Mouse (Mus musculus) neural tube, embryonic 10.5 days (tissue): ENCODE results near the gene Olfr1359.

Source experiments
- DNase-seq: peaks from one replicate; pipeline ENCODE4 v3.0.0-alpha.2; 2017; ENCODE audit warnings: low spot score; ENCODE audit errors: extremely low spot score

Gene Olfr1359

DNA sequence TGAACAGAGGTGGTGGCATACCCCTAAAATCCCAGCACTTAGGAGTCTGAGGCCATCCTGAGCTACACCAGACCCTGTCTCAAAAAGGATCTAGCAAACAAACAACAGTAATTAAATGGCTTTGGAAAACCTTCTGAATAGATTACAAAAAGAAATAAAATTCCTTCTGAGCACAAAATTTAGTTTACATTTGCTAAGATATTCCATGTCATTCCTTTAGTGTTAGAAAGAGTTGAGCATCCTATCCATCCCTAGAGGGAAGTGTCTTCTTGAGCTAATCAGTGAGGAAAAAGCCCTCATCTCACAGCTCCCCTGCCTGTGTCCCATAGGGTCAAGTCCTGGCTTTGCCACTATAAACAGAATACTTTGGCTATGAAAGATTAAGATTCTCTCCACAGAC is at the start of gene Olfr1359:
Olfr1359 (plus strand) TSS at position 301 of the 400 bp plus-strand sequence.
- no peak for DNase-seq

GRCm38 (mm10) chr13:21663286-21663685 is 34.6 kb upstream of the Olfr1359 start, which contains the start of gene Olfr1361:
TSS of gene Olfr1361 (minus strand) at chr13:21663386.
- DNase-seq: no peak

- no peak for DNase-seq
Measured at GRCm38 (mm10) chr13:21677305-21677704, 20.6 kb upstream of the Olfr1359 start, which contains the start of gene Olfr1360. TSS of gene Olfr1360 (minus strand) at chr13:21677405.

DNA sequence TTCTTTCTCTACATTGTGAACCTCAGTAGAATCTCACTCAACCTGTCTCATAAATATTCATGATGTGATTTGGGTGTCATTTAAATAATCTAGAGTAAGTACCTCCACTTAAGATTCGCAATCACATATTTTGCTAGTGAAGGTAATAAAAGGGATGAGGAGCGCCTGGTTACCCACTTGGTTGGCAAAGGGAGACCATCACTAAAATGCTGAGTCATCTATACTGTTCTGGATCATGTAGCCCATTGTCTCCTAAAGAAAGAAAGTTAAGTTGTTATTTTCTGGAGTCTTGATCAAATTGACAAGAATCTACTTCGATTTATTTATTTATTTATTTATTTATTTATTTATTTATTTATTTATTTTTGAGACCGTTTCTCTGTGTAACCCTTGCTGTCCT is 8.8 kb downstream of the Olfr1359 start:
- no peak for DNase-seq

- DNase-seq: peak; percentile 87
Measured at GRCm38 (mm10) chr13:21710031-21710711, 12.3 kb downstream of the Olfr1359 start.

- peak; percentile 75 for DNase-seq
Measured at GRCm38 (mm10) chr13:21710821-21711525, 13.1 kb downstream of the Olfr1359 start.

DNA sequence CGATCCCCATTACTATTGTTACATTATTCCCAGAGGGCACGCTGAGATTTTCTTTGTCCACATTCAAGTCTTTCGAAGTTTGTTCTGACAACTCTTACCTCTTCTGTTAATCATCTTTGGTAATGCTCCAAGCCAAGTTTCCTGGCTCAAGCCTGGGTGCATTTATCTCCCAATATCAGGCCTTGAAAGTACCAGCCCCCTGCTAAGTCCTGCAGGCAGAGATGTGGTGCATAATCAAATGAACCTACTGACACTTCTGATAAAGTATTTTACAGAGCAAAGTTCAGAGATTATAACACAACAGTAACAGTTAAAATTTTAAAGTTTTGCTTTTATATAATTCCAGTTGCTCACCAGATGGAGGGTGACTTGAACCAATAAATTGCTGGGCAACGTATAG is 13.8 kb downstream of the Olfr1359 start:
- DNase-seq: no peak

DNA sequence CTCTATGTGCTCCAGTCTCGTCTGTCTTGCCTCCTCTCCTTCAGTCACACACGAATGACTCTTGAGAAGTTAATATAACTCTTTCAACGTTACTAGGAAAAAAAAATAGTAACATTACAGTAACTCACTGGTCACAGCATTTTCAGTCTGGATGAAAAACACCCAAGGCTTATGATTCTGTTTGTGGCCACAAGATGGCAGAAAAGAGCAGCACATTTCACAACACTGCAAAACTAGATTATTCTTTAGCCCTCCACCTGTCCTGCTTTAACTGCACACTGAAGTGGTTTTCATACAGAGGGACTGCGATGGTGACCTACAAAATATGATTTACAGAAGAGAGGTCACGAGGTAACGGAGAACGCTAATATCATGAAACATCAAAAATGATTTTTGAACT is 16.8 kb downstream of the Olfr1359 start:
- DNase-seq: peak; percentile 52

DNA sequence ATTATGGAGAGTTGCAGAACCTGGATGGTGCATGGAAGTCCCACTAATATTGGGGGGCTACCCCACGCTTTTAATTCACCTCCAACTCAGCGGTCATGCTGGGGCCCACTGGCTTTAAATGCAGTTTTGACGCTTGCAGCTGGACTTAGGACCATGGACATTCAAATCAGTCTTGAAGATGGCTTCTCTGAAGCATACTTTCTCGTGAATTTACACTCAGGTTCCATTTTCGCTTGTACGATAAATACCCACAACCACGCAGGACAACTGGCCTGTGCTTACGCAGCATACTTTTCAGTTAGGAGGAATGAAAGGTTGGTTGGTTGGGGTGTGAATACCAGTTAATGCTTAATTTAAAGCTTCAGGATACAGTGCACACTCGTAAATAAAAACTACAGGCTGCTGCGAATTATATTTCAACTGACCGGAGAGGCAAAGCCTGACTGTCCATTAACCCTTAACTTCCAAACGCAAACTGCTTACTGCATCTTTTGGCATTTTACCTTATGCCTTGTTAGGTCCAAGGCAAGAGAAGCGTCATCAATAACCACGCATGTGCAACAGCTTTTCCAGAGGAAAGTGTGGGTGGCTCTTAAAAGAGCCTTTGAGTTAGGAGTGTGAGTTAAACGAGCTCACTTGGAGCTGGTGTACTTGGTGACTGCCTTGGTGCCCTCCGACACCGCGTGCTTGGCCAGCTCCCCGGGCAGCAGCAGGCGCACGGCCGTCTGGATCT is 17.4 kb downstream of the Olfr1359 start:
- peak; percentile 53 for DNase-seq

DNA sequence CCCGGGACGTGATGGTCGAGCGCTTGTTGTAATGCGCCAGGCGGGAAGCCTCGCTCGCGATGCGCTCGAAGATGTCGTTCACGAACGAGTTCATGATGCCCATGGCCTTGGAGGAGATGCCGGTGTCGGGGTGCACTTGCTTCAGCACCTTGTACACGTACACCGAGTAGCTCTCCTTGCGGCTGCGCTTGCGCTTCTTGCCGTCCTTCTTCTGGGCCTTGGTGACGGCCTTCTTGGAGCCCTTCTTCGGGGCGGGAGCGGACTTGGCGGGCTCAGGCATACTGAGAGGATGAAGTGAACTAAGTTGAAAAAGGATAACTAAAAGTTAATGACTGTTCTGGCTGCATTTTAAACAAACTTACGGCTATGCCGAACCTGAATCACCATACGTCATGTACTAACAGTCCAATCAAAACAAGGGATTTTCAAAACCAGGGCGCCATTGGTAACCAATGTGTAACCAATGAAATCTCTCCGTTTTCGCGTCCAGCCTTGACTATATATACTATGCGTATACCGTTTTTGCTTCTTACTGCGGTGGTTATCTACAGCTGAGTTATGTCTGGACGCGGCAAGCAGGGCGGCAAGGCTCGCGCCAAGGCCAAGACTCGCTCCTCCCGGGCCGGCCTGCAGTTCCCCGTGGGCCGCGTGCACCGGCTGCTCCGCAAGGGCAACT is 18.1 kb downstream of the Olfr1359 start, which contains the start of the genes Hist1h2bl and Hist1h2ai:
Hist1h2bl (minus strand) TSS at position 280 of the 676 bp plus-strand sequence.
Hist1h2ai (plus strand) TSS at position 559 of the 676 bp plus-strand sequence.
- DNase-seq: peak; percentile 76

DNA sequence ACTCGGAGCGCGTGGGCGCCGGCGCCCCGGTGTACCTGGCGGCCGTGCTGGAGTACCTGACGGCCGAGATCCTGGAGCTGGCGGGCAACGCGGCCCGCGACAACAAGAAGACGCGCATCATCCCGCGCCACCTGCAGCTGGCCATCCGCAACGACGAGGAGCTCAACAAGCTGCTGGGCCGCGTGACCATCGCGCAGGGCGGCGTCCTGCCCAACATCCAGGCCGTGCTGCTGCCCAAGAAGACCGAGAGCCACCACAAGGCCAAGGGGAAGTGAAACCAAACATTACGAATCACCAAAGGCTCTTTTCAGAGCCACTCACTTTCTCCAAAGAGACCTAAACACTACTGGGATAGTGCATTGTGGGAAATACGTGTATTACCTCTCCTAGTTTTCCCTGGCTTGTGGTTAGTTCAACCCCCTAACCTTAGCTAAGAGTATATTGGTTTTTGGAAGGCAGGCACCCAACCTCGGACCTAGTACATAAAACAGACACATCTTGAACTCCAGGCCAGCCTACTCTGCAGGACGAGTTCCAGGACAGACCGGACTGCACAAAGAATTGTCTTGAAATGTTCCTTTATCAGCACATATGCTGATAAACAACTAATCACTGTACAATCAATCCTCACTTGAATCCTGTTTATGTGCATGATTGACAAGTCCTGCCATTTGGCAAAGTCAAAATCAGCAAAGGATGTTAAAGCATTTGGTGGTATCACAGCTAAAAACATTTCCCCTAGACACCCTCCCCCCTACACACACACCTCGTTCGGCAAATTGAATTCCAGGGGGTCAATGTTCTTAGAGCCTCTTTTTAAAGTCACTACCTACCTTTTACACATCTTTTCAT is 18.9 kb downstream of the Olfr1359 start:
- peak; percentile 63 for DNase-seq

DNA sequence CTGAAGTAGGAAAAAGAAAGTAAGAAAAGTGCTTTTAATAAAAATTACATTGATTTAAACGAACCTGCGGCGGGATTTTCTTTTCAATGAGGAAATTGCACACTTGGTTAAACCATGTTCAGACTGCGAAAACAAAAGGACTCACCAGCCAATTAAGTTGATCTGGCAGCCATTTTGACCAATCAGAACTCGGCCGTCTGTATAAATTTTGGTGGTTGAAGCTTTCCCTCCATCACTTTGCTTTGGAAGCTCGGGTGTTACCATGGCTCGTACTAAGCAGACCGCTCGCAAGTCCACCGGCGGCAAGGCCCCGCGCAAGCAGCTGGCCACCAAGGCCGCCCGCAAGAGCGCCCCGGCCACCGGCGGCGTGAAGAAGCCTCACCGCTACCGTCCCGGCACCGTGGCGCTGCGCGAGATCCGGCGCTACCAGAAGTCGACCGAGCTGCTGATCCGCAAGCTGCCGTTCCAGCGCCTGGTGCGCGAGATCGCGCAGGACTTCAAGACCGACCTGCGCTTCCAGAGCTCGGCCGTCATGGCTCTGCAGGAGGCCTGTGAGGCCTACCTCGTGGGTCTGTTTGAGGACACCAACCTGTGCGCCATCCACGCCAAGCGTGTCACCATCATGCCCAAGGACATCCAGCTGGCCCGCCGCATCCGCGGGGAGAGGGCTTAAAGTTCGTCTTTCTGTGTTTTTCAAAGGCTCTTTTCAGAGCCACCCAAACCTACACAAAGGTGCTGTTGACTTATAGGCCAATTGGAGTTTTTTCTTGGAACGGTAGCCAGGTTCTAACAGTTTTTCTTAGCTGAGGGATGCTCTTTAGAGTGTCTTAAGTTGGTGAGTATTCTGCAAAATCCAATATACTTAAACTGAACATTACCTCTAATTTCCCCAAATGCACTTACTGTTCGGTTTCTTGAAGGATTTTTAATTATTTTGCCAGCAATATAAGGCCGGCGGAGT is 19.8 kb downstream of the Olfr1359 start, which contains the start of gene Hist1h3h:
Hist1h3h (plus strand) TSS at position 263 of the 961 bp plus-strand sequence.
- DNase-seq: peak; percentile 85

DNA sequence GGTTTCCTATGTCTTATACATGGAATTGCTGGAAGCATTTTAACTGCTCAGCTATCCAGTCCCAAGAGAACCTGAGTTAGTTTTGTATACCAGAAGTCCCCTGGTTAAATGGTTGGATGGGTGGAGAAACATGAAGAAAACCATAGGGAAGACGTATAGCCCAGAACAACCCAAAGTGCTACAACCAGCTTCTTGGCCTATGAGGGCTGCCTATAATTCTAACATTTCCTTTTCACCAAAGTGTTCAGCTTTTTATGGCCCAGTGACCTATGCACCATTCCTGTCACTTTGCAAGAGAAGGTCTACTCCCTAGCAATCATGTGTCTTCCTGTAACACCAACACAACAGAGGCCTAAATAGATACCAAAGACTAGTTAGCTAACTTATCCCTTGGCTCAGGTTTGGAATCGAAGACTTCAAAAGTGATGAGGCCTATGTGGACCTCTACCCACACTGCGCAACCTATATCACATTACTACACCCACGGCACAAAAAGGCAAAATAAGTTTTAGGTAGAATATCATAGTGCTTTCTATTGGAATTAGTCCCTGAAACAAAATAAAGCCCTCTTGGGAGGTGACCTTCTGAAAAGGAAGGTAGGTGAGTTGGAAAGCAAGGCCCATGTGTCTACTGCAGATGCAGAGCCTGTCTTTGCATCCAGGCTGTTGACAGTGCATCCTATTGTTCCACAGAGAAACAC is 20.6 kb downstream of the Olfr1359 start:
- DNase-seq: peak; percentile 45

DNA sequence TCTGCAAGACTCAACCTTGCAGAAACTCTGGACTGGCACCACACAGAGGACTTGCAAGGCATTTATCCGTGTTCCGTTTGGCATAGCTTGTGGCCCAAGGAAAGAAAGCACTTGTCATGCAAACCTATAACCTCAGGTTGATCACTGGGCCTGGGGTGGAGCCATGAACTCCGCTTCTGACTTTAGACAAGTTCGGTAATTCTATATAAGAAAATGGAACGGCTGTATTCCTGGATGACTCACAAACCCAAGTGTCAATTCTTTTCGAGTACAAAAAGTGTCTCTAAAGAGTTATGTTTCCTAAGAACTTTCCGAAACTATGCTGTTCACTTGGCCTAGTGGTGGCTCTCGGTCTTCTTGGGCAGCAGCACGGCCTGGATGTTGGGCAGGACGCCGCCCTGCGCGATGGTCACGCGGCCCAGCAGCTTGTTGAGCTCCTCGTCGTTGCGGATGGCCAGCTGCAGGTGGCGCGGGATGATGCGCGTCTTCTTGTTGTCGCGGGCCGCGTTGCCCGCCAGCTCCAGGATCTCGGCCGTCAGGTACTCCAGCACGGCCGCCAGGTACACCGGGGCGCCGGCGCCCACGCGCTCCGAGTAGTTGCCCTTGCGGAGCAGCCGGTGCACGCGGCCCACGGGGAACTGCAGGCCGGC is 23.3 kb downstream of the Olfr1359 start:
- peak; percentile 37 for DNase-seq

DNA sequence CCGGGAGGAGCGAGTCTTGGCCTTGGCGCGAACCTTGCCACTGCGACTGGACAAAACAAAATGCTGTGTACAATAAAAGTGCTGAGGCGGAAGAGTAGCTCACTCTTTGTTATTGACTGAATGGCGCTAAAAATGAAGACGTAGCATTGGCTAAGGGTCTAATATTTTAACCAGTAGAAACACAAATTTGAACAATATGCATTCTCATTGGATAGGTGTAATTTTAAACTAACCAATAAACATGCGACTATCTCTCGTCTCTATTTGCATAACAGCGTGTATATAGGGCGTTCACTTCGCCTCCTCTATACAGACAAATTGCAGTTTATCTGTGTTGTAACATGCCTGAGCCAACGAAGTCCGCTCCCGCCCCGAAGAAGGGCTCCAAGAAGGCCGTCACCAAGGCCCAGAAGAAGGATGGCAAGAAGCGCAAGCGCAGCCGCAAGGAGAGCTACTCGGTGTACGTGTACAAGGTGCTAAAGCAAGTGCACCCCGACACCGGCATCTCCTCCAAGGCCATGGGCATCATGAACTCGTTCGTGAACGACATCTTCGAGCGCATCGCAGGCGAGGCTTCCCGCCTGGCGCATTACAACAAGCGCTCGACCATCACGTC is 24.0 kb downstream of the Olfr1359 start, which contains the start of gene Hist1h2bm:
Hist1h2bm (plus strand) TSS at position 288 of the 616 bp plus-strand sequence.
- DNase-seq: peak; percentile 79

GRCm38 (mm10) chr13:21722373-21722925 is 24.5 kb downstream of the Olfr1359 start:
- peak; percentile 36 for DNase-seq
